Mouse (Mus musculus) right cerebral cortex, postnatal 14 days (tissue): ENCODE measurements around the gene Rybp.

Source experiments
- DNase-seq: peaks from one replicate; pipeline ENCODE4 v3.0.0; 2022

Rybp gene

DNA sequence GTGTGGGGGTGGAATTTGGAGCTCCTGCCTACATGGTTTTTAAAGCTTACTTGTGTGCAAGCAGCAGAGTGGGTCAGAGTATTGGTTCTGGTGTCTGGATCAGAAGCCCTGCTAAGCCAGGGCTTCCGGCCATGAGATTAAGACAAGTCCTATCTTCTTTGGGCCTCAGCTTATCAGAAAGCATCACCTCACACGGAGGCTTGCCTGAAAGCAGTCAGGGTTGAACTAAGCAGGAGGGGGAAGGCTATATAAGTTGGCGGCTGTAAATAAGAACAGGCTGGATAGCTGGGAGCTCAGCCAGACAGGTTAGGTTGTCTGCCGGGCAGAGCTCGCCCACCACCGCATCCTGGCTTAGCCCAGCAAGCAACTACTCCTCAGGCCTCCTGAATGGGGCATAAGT is 99.5 kb downstream of the Rybp start:
- DNase-seq = no peak

DNA sequence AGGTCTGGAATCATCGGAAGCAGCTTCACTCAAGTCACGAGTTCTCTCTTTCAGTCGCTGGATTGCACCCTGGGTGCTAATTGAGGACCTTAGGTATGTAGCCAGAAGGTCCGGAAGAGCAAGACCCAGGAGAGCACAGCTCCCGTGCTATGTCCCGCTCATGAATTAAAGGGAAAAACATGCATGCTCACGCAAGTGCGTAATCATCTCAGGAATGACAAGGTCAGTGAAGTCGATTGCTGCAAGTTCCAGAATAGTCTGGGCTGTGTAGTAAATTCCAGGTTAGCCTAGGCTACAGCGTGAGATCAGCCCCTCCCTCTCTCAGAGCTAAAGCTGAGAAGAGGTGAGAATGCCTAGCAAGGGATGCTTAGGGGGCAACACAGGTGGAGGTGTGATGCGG is 100.5 kb downstream of the Rybp start:
- no peak for DNase-seq

DNA sequence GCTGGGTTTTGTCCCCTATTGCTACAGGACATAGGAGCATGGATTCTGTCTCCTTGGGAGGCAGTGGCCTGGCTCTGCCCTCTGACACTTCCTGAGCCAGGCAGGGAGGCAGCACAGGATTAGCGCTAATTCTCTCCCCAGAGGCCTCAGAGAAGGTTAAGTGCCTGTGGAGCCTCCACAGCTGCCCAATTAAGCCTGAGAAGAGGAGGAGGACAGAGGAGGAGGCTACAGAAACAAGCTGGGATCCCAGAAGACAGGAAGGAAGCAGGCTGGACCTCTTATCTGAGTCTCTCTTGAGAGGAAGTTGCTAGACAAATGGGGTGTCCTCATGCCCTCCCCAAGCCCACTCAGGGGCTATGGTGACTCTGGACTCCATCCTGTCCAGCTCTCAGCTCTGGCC is 101.8 kb downstream of the Rybp start:
- no peak for DNase-seq

DNA sequence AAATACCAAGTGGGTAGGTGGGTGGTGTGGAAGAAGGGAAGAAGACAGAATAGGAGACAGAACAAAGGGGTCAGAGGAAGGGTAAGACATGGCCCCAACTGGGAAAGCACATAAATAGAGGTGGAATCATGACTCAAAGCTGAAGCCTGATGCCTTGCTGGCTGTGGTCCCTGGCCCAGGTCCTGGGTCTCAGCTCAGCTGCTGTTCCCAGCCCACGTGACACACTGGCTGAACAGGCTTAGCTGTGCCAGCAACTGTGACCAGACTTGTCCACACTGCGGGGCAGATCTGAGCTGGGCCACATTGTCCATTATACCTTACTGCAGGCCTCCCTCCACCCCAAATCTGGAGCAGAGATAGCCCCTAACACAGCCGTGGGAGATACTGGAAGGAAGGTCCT is 103.9 kb downstream of the Rybp start:
- DNase-seq = no peak

DNA sequence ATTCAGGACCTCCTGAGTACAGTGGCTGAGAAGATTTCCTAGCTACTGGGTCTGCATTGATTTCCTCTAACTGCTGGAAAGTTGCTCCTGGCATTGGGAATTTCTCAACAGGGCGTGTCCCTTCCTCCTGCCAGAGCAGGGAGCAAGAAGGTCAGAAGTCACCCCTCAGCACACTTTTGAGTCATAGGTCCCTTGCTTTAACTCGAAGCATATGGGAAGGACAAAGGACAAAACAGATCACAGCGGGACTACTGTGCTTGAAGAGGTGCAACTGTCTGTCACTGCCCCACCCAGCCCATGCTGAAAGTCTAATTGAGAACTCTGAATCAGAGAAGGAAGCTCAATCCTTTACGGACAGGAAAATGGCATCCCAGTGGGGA is 106.4 kb downstream of the Rybp start:
- DNase-seq = no peak

DNA sequence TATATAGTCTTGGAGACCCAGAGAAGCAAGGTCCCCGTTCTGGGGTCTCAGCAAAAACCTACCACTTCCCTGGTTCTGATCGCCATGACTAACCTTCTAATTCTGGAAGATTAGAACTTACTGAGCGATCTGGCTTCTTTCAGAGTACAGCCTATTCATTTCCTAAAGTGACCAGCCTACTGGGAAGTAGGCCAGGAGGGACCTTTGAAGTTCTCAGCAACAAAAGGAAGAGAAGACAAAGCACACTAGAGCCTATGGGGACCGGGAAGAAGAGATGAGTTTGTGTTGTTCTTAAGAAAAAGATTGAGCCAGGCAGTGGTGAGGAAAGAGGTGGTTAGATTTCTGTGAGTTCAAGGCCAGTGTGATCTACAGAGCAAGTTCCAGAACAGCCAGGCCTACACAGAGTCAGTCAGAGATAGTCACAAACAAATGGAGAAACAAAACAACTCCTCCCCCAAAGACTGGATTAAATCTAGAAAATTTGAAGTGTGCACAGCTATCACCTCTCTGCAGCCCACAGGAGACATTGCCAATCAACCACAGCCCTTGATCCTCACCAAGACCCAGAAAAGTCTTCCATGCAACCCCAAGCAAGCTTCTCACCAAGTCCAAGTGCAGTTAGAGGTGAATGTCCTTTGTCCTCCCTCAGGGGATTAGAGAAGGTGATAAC is 106.9 kb downstream of the Rybp start:
- DNase-seq = no peak

DNA sequence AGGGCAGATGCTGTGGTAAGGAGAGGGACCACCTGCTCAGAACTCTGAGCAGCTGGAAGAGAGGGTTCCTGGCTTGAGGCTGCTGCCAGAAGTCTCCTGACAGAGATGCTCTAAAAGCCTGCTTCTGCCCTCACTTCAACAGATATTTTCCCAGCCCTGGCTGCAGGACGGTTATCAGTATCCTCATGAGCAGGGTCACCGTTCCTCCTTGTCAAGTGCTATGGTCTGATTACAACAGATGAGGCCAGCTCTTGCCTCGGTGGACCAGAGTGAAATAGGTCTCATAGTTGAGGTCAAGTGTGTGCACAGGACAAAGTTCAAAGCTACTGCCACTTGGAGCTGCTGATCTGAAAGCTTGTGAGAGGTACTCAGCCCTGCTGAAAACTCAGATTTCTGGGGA is 108.5 kb downstream of the Rybp start:
- DNase-seq = no peak
